Mouse (Mus musculus): ENCODE measurements around the gene Dus3l.

The Dus3l gene

DNA sequence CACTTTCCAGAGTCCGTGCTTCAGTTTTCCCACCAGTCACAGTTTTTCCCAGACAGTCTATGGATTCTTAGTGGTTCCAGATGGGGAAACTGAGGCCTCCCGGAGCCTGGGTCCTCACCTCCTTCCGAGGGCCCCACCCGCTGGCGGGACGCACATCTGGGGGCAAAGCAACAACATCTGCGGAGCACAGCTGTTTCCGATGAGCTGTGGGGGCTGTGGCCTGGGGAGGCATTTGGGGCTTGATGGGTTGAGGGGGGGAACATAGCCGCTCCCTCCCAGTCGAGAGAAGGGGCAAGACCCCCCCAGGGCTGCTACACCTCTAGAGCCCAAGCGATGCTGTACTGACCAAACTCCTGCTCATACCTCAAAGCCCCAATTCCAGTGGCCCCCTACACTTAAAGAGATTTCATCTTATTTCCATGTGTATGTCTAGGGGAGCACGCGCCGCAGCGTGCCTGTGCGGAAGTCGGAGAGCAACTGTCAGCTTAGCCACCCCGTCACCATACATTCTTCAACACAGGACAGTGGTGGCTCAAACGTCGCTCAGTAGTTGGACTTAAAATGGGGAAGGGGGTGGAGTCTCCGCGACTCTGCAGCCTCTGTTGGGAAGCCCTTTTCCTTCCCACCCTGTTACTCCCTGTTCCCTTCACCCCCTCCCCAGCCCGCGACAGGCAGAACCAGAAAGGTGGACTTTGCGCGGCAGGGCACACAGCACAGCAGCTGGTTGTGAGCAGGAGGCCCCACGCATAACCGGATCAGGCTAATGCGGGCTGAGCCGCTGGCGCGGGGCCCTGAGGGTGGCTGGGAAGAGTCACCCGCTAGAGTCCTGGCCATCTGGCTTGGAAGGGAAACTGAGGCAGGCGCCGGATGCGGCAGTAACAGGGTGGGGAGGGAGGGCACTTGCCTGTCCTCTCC lies 10.0 kb upstream of the Dus3l start:
- no peak for DNase-seq (ENCODE audit: low spot score in 2 of 2)

DNA sequence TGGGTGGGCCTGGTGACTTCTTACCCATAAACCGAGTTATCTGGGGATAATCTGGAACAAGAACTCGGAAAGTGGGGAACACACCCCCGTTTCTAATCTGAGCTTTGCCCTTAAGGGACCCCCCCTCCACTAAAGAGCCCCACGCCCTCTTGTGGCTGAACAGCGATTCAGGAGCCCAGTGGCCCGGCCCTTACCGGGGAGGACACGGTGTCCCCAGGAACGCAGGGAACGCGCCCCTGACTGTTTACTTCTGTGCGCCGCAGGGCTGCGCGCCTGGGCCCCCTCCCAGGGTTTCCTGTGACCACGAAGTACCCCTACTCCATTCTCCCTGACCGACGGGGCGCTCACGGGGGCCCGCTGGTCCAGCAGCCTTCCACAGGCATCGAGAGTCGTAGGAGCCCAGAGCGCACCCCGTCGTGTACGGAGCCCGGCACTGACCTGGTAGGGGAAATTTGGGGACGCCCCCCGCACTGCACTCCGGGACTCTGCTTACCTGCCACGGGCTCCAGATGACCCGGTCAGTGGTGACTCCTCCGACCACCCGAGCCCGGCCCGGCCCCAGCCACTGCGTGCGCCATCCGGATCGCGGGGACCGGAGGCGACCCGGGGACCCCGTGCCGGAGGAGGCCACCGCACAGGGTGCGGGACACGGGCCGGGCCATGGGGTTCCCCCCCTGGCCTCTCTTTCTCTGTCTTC lies 7.7 kb upstream of the Dus3l start:
- peak in 1 of 2 experiments; percentile 42 for DNase-seq (ENCODE audit: low spot score in 2 of 2)

DNA sequence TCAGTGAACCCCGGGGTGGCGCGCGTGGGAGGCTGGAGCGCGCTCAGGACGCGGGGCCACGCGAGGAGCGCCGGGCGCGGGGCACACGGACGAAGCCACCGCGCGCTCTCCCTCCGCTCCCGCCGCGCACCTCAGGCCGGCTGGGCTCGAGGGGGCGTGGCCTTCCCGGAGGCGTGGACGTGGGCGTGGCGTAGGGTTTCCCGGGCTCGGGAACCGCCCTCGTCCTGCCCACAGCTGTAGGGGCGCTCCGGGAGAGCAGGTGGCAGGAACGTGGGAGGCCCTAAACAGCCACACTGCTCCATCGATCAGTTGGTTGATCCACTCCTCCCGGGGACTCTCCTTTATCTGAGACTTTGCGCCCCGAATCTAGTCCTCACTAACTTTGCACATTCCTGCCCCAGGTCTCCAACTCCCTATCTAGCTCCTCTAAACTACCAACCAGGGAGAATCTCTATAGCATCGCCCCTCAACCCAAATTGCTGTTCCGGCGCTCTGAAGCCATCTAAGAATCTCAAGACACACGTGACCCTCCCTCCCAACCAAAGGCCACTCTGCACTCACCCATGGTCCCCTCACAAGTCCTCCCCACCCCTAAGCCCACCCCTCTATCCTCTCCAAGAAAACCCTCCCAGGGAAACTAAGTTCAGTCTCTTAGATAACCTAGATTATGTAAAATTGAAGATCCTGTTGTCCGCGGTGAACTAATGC lies 7.0 kb upstream of the Dus3l start, which contains the start of gene Nrtn:
Nrtn (minus strand) TSS at position 115 of the 708 bp plus-strand sequence.
- DNase-seq (ENCODE audit: low spot score in 2 of 2) = peak; percentile 84 to 95

DNA sequence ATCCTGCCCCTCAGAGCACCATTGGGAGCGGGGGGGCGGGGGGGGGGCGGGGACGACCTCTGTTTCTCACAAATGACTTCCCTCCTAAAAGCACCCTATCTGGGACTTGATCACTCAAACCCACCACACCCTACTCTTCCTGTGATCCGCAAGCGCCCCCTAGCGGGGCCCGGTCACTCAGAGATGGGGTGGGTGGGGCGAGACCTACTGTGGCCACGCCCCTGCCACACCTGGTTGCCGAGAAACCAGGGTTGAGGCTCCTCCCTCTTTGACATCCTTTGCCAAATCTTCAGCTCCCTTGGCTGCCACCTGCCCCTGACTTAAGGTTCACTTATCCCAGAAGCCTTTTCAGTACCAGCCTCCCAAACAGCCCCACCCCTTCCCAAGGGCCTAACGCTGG lies 6.4 kb upstream of the Dus3l start:
- peak; percentile 52 to 79 for DNase-seq (ENCODE audit: low spot score in 2 of 2)

DNA sequence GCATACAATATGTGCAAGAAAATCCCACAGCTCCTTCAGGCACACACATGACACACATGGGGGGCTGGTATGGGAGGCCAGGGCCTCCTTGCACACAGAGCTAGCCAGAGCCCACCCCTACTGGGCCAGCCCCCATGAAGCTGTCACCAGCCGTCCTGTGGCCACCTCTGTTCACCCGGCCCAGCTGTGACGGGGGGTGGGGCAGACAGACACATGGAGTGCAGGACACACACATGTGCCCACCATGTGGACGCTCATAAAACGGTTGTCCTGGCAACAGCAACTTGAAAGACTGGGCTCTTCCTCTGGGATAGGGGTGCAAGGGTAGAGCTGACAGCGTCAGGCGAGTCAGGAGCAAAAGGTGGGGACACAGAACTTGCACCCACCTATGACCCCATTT lies 5.3 kb upstream of the Dus3l start:
- DNase-seq (ENCODE audit: low spot score in 2 of 2) = no peak

DNA sequence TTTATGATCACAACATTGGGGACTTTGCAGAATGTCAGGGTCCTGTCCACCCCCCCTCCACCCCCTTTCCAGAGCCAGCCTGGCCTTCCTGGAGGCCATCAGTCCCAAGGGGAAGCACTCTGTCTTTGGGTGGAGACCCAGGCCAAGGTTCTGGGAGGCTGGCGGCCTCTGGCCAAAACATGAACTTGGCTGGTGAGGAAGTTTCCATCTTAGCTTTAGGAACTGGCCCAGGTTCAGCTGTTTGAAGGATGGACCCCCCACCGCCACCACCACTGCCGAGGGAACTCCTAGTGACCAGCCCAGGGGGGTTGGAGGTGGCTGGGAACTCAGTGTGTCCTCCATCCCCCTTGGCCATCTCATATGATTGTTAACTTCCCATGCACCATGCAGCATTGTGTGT lies 3.5 kb upstream of the Dus3l start:
- no peak for DNase-seq (ENCODE audit: low spot score in 2 of 2)

DNA sequence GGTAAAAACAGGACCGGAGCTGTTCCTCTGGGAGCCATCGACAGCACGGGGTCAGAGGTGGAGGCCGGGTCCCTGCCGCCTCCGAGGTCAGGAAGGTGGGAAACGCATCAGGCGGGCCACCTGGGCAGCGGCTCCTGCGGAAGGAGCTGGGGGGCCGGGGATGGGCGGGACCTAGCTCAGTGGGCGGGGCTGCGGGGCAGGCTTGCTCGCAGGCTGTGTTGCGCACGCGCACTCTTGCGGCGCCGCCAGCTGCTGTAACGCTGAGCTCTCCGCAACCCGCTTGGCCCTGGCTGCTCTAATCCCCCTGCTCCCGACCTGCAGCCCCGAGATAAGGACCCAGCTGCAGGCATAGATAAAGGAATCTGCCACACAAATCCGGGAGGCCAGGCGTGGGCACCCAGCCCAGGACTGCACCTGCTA lies 2.6 kb upstream of the Dus3l start:
- peak; percentile 73 to 79 for DNase-seq (ENCODE audit: low spot score in 2 of 2)

DNA sequence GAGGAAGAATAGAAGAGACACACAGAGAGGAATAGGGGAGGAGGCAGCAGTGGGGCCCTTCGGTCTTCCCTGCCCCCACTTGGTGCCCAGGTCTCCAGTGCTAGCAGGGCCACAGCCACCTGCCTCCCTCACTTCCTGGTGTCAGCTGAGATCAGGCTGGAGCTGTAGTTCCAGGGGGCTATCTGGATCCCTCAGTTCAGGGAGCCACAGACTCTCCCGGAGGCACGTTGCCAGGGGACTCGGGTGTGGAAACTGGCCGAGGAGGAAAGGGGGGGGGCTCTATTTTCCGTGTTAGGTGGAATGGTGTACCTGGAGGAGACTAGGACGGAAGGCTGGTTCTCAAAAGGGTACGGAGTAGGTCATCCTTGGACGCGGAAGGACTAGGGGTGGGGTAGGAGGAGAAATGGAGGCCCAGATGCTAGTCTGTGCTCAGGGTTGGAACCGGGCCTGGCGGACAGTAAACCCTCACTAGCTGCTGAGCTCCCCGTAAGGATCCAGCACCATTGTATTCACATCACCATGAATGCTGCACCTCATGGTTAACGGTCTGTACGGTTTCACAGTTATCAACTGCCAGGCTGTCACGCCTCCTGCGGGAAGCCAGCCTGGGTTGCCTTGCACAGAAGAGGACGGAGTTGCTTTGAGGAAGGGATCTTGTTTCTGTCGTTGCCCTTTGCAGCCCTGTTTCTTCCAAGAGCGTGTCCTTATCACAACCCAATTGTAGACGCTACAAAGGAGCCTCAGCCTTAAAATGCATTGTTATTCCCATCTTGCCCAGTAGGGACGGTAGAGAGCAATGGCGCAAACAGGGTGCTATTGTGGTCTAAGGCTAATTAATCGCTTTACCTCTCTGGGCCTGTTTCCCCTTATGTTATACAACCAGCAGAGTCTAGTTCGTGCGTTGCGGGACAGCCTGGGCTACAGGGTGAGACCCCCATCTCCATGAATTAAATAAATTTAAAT lies 1.5 kb upstream of the Dus3l start:
- peak in 1 of 2 experiments; percentile 33 for DNase-seq (ENCODE audit: low spot score in 2 of 2)

DNA sequence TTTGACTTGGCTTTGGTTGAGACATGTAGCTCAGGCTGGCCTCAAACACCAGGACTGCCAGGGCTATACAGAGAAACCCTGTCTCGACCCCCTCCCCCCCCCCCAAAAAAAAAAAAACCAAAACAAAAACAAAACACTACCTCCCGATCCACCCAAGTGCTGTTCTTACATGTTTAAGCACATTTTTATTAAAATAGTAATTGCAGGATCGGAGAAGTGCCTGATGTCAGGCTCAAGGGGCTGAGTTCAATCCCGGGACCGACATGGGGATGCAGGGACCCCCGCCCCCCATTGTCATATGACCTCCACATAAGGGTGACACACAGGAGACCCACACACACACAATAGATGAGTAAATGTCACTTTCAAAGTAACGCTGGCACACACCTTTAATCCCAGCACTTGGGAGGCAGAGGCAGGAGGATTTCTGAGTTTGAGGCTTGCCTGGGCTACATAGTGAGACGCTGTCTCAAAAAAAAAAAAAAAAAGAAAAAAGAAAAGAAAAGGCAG lies 761 bp upstream of the Dus3l start:
- DNase-seq (ENCODE audit: low spot score in 2 of 2) = no peak

DNA sequence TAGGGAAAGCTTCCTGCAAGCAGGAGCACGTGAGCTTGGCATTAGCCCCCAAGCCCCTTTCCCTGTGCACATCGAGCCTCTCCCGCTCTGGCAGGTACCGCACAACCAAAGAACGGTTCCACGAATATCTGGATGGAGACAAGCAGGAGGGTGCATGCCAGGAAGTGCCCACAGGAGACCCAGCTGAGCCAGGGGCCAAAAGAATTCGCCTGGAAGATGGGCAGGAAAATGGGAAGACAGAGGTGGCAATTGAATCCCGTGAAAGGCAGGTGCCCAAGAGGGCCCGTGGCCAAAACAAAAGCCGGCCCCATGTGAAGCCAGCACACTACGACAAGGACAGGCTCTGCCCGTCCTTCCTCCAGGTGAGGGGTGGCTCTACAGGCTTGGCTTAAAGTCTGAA lies 874 bp downstream of the Dus3l start:
- no peak for DNase-seq (ENCODE audit: low spot score in 2 of 2)

DNA sequence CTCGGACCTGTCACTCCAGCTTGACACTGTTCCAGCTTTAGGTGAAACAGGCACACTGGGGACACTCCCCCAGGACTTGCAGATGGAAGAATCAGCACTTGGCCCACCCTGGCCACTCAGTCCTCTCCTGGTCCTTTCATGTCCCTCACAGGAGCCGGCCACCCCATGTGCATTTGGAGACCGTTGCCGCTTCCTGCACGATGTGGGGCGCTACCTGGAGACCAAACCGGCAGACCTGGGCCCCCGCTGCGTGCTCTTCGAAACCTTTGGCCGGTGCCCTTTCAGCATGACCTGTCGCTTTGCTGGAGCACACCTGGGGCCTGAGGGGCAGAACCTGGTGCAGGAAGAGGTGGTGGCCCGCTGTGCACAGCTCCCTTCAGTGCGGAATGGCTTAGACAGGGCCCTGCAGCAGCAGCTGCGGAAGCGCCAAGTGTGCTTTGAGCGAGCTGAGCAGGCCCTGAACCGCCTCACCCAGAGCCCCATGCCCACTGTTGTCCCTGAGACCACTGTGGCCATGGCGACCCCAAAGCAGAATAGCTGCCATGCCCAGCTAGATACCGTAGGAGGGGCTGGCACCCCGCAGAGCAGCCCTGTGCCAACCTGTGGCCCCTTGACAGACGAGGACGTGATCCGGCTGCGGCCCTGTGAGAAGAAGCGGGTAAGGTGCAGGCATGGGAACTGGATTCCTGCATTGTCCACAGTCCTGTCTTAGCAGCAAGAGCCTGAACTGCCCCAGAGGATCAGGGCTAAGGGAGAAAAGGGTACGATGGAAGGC lies 2.3 kb downstream of the Dus3l start:
- DNase-seq (ENCODE audit: low spot score in 2 of 2) = no peak

DNA sequence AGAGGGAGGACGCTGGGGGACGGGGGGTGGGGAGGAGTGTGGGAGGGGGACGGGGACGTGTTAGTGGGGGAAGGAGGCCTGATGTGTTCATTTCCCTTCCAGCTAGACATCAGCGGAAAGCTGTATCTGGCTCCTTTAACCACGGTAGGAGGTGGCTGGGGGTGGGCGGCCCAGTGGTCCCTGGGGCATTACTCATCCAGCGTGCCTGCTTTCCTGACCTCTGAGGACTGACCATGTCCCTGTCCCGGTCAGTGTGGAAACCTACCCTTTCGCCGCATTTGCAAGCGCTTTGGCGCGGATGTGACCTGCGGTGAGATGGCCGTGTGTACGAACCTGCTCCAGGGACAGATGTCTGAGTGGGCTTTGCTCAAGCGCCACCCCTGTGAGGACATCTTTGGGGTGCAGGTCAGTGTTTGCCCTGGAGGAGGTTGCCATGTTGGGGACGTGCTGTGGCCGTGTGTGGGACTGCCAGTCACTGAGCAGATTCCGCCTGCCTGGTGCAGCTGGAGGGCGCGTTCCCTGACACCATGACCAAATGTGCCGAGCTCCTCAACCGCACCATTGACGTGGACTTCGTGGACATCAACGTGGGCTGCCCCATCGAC lies 3.1 kb downstream of the Dus3l start:
- DNase-seq (ENCODE audit: low spot score in 2 of 2) = no peak

DNA sequence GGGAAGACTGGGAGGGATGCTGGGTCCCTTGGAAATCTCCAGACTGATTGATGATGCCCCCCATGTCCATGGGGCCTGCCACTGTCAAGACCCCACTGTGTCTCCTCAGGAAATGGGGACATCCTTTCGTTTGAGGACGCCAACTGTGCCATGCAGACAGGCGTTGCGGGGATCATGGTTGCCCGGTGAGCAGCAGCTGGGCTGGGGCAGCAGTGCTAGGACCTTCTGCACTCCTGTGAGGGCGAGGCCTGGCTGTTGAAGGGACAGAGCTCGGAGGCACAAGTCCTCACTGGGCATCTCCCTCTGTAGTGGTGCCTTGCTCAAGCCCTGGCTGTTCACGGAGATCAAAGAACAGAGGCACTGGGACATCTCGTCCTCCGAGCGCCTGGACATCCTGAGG lies 4.4 kb downstream of the Dus3l start:
- DNase-seq (ENCODE audit: low spot score in 2 of 2) = no peak

DNA sequence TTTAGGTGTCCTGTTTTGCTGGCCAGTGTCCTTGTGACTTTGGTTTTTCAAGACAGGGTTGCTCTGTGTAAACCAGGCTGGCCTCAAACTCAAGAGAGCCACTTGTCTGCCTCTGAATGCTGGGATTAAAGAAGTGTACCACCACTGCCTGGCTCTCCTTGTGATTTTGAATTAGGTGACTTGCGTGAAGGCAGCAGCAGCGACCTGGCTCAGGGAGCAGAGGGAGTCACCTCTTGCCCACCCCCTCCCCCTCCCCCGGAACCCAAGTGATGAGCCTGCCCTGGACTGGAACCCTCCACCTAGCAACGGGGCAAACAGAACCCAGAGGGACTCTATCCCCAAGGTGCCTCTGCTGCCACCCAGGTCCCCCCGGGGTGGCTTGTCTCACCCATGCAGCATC lies 5.4 kb downstream of the Dus3l start, which contains the start of gene Prr22:
Prr22 (plus strand) TSS at position 301 of the 400 bp plus-strand sequence.
- no peak for DNase-seq (ENCODE audit: low spot score in 2 of 2)

DNA sequence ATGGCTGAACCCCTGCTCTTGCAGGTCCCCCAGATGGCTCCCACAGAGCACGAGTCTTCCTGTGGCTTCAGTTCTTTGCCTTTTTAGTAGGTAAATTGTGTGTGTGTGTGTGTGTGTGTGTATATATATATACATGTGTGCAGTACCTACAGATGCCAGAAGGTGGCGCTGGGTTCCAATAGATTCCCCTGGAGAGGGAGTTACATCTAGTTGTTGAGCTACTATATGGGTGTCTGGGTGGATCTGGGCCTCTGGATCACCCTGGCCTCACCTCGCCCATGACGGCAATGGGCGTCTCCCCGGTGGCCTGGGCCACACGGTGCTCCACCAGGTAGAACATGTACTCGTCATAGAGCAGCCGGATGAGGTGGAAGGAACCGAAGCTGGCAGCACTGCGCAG lies 13.0 kb downstream of the Dus3l start:
- DNase-seq (ENCODE audit: low spot score in 2 of 2) = no peak

DNA sequence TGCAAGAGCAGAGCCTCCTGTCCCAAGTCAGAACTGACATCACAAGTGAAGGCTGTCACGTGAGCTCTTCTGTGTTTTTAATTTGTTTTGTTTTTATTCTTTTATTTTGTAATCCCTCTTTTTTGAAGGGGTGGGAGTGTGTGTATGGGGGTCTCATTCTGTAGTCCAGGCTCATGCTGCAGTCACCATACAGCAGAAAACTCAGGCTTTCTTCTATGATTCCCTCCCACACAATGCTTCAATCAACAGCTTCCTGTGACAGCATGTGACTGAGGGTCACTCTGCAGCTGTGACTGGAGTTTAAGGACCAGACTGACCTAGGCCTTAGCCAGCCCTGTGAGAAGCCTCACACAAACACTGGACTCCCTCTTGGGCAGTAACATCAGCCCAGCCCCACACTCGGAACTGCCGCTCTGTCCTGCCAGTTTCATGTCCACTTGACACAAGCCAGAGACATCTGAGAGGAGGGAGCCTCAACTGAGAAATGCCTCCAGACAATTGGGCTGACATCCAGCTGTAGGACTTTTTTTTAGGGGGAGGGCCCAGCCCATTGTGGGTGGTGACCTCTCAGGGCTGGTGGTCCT lies 14.3 kb downstream of the Dus3l start:
- DNase-seq (ENCODE audit: low spot score in 2 of 2) = no peak

DNA sequence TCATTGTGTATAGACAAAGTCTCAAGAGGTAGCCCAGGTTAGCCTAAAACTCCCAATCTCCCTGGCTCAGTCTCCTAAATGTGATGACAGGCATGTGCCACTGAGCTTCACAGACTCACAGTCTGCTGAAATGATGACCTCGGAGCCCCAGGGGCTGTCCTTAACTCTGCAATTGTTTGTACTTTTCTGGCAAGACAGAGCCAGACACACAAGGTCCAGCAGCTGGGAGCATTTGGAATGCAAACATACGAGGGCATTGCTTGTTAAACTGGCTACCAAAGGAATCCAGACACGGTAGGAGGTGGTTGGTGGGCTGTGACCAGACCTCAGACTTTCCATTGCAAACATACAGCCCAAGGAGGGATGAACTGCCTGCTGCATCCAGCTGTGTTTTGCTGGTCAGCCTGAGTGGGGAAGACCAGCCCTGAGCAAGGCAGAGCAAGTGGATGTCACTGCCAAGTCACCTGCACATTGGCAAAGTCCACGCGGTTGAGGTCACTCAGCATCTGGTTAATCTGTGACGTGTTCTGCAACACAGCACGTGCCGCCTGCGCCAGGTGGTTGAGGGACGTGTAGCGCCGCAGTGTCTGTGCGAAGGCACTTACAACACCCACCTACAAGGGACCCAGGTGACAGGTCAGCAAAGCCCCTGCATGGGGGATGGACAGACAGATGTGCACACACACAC lies 15.9 kb downstream of the Dus3l start:
- no peak for DNase-seq (ENCODE audit: low spot score in 2 of 2)

DNA sequence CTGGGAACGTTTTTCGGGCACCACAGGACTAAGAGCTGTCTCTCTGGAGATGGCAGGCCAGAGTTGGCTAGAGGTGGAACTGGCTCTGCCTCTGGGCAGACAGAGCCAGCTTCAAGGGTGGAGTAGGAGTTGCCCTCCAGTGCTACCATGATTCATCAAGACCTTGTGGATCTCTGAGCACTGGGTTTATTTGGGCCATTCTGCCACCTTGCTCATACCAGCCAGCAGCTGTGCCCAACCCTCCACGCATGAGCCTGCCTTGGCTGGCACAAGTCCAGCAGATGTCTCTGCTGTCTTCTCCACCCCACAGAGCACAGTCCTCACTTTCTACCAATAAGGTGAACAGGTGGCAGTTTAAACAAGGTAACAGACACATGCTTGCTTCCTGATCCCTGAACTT lies 24.3 kb downstream of the Dus3l start:
- no peak for DNase-seq (ENCODE audit: low spot score in 2 of 2)

DNA sequence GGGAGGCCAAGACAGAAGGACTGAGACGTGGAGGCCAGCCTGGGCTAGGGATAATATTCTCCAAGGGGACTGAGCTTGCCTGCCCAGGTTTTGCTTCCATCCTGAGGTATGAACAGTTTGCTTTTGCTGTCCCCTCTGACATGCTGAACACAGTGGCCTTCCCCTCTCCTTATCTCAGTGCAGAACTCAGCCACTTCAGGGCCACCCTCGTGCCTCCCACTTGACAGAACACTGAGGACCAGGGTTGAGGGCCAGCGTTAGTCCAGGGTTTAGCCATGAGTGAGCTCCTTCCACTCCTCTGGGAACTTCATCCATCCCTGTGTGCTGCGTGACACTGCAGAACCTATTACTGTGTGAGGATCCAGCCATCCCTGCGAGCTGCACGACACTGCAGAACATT lies 24.7 kb downstream of the Dus3l start:
- DNase-seq (ENCODE audit: low spot score in 2 of 2) = no peak

Measured in urinary bladder, adult 18-20 months (tissue).